Mouse (Mus musculus): ENCODE results near the gene Acat2.
"Not testable (repeated sequence)": the region's sequence is repeated elsewhere in the genome, so short reads cannot be mapped to it uniquely, and the experiment has no call there.

Gene Acat2

DNA sequence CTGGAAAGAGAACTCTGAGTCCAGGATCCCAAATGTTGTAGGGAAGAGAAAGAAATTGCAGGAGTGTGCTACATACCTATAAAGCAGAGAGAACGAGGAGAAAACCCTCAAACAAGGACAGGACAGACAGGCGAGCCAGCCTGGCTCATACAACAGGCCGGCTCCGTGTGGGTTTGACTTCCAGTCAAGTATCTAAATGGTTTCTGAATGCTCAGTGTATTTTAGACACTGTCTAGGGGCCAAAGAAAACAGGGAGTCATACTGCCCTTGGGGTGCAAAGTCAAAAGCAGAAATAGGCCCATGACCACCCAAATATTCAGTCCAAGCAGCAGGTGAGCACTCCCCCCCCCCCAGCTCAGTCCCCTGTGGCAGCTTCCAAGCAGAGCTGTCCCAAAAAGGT lies 54.7 kb downstream of the Acat2 start:
- no peak for DNase-seq (ENCODE audit: low read depth)

- no peak for DNase-seq (ENCODE audit: low read depth)
Observed at GRCm38 (mm10) chr17:12904349-12904748, 56.2 kb downstream of the Acat2 start.

DNA sequence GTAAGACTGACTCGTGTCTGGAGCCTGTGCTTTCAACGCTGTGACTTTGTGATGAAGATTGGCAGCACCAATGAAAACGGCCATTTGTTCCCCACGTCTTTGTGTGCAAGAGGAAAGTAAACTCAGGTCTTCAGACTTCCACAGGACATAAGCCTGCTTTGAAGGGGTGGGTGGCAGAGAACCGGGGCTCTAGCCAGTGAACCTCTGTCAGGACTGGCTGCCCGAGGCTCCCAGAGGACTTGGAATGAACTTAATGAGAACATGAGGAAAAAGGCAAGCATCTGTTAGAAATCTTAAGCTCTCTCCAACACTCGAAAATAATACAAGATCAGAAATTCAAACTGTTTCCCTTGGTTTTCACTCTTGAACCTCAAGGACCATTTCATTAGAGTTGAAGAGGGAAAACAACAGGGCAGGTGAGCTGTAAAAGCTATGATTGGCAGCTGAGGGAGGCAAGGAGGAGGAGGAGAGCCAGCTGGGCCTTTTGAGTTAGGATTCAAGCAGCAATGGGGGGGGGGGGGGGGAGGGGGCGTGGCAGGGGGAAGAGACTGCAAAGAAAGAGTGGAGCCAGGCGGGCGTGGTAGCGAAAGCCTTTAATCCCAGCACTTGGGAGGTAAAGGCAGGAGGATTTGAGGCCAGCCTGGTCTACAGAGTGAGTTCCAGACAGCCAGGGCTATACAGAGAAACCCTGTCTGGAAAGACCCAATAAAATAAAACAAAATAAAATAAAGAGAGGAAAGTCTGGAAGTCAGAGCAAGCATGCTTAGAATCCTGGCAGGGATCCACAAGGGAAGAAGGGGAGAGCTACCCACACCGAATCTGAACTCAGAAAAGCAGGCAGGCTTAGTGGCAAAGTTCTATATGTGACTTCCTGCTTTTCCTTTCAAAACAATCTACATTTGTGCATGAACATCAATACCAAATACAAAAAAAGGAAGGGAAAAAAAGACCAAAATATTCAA lies 56.9 kb downstream of the Acat2 start:
- DNase-seq (ENCODE audit: low read depth), result no peak

- no peak for DNase-seq (ENCODE audit: low read depth)
Observed at GRCm38 (mm10) chr17:12902291-12902690, 58.3 kb downstream of the Acat2 start.

DNA sequence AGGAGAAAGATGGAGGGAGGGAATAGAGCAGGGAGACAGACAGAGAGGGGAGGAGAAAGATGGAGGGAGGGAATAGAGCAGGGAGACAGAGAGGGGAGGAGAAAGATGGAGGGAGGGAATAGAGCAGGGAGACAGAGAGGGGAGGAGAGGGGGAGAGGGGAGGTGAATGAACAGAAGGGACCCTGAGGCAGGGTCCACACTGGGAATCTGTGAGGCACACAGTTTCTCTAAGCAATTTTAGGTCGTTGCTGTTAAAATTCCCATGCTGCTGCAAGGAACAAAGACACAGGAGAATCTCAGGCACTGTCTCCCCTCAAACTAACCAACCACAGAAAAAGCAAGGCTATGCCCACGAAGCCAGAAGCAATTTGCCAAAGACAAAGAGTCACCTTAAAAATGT lies 61.9 kb downstream of the Acat2 start:
- DNase-seq (ENCODE audit: low read depth), result not testable (repeated sequence)

DNA sequence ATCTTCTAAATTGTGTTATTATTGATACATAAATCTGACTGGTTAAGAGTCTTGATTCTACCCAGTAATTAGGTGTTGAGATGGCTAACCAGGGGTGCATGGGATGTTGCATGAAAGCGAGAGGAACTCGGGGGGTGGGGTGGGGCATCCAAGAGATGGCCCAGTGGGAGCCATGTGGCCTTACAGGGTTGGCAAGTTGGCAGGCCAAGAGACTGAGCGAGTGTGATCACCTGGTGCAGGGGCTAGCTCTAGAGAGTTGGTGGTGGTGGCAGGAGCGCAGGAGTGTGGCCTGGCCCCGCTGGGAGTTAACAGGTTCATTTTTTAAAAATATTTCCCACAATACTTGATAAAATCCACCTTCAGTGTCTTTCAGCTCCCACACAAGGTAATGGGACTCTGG lies 62.9 kb downstream of the Acat2 start:
- no peak for DNase-seq (ENCODE audit: low read depth)

Measured in c-Kit-positive CD71-positive TER-119-negative erythroid progenitor cells, embryonic 14.5 days (primary cell).